Mouse (Mus musculus) ES-E14 (cell line): ENCODE measurements around the gene Acad10.

Source experiments
- CHD2 ChIP-seq: IDR thresholded peaks from 2 replicates; pipeline ENCODE4 v1.6.1; 2014; ENCODE audit warnings: mild to moderate bottlenecking, low read depth, low read length, inconsistent platforms
- ZC3H11A ChIP-seq: IDR thresholded peaks from 2 replicates; pipeline ENCODE4 v1.6.1; 2012; ENCODE audit warnings: low read depth, mild to moderate bottlenecking, inconsistent platforms, low read length, borderline replicate concordance
- ZNF384 ChIP-seq: IDR thresholded peaks from 2 replicates; pipeline ENCODE4 v1.6.1; 2012; ENCODE audit warnings: low read depth, low read length, inconsistent platforms

DNA sequence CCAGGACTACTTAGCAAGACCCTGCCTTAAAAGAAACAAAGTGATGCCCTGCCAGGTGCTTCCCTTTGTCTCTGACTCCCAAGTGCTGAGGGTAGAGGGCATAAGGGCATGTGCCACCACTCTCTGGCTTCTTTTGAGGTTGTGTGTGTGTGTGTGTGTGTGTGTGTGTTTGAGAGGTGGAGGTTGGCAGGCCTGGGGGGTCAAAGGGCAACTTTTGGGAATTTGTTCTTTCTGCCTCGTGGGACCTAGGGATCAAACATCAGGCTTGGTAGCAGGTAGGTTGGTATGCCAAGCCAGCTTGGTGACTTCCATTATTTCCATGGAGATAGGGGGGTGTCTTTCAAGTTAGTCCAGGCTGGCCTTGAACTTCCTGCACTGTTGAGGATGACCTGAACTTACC, 43.0 kb upstream of the Acad10 start:
- no peak for TF ChIP-seq ZC3H11A
- TF ChIP-seq CHD2 = no peak
- TF ChIP-seq ZNF384 = no peak
